Mouse (Mus musculus) adrenal gland, postnatal 14 days (tissue): ENCODE results near the gene Cfap299. TPM values are rescaled to one million over a fixed set of nuclear protein-coding genes. Genes with fewer than 3 reads are reported as not detected.
"Not testable (repeated sequence)": the region's sequence is repeated elsewhere in the genome, so short reads cannot be mapped to it uniquely, and the experiment has no call there.

Source experiments
- DNase-seq: peaks from one replicate; pipeline ENCODE4 v3.0.0; 2021; ENCODE audit warnings: mixed read lengths
- long read RNA-seq, 2 experiments: library from polyadenylated mRNA; stranded (forward); transcript quantifications; one replicate each; pipeline ENCODE4 v2.0.0; 2021
- total RNA-seq: library from RNA; stranded (reverse); gene quantifications from 2 replicates; pipeline ENCODE4 v1.2.3, GENCODE M21; 2021

The Cfap299 gene
- total RNA-seq, result not detected in 2 replicates
- long read RNA-seq, experiment 1, result 0 reads
- long read RNA-seq, experiment 2, result 0 reads

- DNase-seq, result peak; percentile 84
Measured at GRCm38 (mm10) chr5:98328848-98329624, at the start of gene Cfap299. Cfap299 (plus strand) TSS chr5:98329304.

- no peak for DNase-seq
Measured at GRCm38 (mm10) chr5:98281993-98282392, 47.1 kb upstream of the Cfap299 start.

- DNase-seq, result no peak
Measured at GRCm38 (mm10) chr5:98283696-98284478, 45.2 kb upstream of the Cfap299 start.

GRCm38 (mm10) chr5:98290642-98291041 is 38.5 kb upstream of the Cfap299 start:
- no peak for DNase-seq

GRCm38 (mm10) chr5:98292388-98293048 is 36.6 kb upstream of the Cfap299 start:
- no peak for DNase-seq

- no peak for DNase-seq
Measured at GRCm38 (mm10) chr5:98293049-98293715, 35.9 kb upstream of the Cfap299 start.

GRCm38 (mm10) chr5:98300079-98300478 is 29.0 kb upstream of the Cfap299 start:
- DNase-seq, result no peak

- no peak for DNase-seq
Measured at GRCm38 (mm10) chr5:98305673-98306072, 23.4 kb upstream of the Cfap299 start.

GRCm38 (mm10) chr5:98306528-98306927 is 22.6 kb upstream of the Cfap299 start:
- DNase-seq, result no peak

GRCm38 (mm10) chr5:98326625-98327024 is 2.5 kb upstream of the Cfap299 start:
- DNase-seq, result no peak

- DNase-seq, result not testable (repeated sequence)
Measured at GRCm38 (mm10) chr5:98343751-98344150, 14.6 kb downstream of the Cfap299 start.

GRCm38 (mm10) chr5:98344581-98344980 is 15.5 kb downstream of the Cfap299 start:
- no peak for DNase-seq

GRCm38 (mm10) chr5:98346067-98346466 is 17.0 kb downstream of the Cfap299 start:
- no peak for DNase-seq

- DNase-seq, result peak; percentile 73
Measured at GRCm38 (mm10) chr5:98348605-98349004, 19.5 kb downstream of the Cfap299 start.

GRCm38 (mm10) chr5:98359912-98360311 is 30.8 kb downstream of the Cfap299 start:
- DNase-seq, result no peak

GRCm38 (mm10) chr5:98360792-98361419 is 31.8 kb downstream of the Cfap299 start:
- DNase-seq, result no peak

GRCm38 (mm10) chr5:98363428-98363827 is 34.3 kb downstream of the Cfap299 start:
- DNase-seq, result peak; percentile 12

- DNase-seq, result no peak
Measured at GRCm38 (mm10) chr5:98365340-98365739, 36.2 kb downstream of the Cfap299 start.

- no peak for DNase-seq
Measured at GRCm38 (mm10) chr5:98368822-98369221, 39.7 kb downstream of the Cfap299 start.

- DNase-seq, result no peak
Measured at GRCm38 (mm10) chr5:98369426-98369825, 40.3 kb downstream of the Cfap299 start.

- DNase-seq, result no peak
Measured at GRCm38 (mm10) chr5:98376058-98376798, 47.1 kb downstream of the Cfap299 start.
